Mouse (Mus musculus) cerebellum, adult 8-10 months (tissue): ENCODE measurements around the gene Ipo5.

ENCODE experiments used
- DNase-seq: peaks from one replicate; pipeline ENCODE4 v3.0.0; 2022

The Ipo5 gene

GRCm38 (mm10) chr14:120910733-120911324, at the start of gene Ipo5:
TSS of gene Ipo5 (plus strand) at chr14:120911224.
- DNase-seq: peak; percentile 96

DNA sequence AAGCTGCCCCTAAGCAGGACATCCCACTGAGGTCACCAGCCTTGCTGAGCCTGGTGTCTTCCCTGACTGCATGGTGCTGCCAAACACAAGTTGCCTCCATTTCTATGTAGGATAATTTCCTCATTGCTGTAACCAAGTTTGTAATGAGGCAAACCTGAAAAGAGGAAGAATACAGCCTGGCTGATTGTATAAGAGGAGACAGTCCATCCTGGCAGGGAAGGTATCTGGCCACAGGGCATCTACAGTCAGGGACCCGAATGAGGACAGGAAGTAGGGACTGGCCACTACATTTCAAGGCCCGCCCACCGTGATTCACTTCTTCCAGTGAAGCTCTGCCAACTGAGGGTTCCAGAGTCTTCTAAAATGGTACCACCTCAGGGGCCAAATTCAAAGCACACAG, 47.8 kb upstream of the Ipo5 start:
- no peak for DNase-seq

- DNase-seq: no peak
Observed at GRCm38 (mm10) chr14:120864896-120865295, 46.1 kb upstream of the Ipo5 start.

GRCm38 (mm10) chr14:120866573-120866972, 44.5 kb upstream of the Ipo5 start:
- DNase-seq: no peak

GRCm38 (mm10) chr14:120867121-120867520, 43.9 kb upstream of the Ipo5 start:
- no peak for DNase-seq

DNA sequence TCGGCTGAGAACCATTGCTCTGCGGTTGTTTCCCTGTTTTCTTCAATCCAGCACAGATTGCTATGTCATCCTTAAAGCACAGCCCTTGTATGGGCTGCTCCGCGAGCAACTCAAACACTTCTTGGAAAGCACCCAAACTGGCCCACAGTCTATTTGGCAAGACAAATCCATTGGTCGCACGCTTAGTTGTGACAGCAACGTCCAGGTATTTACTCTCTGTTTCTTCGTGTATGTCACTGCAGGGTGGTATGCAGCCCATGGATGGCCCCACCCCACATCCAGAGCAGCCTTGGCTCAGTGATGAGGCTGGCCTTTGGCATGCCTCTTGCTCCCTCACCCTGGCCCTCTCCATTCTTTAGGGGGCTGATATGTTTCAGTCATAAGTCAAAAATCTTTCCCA, 42.5 kb upstream of the Ipo5 start:
- DNase-seq: no peak

DNA sequence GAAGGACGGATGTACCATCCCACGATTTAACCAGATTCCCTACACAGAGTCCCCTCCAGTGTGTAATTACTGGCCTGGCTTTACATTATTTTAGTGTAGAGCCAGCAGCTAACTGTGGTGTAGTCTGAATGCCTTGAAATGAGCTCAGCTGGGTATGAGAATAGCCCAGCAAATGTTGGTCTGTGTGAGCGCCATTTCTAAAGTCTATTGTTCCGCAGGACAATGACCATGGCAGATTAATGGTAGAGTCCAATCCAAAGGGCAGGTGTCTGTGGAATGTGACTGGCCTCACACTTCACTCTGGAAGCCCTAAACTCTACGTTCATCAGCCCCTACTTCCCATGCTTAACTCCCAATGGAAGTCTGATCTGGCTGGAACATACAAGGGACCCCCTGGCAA, 40.3 kb upstream of the Ipo5 start:
- DNase-seq: no peak

GRCm38 (mm10) chr14:120874397-120874796, 36.6 kb upstream of the Ipo5 start:
- DNase-seq: no peak

GRCm38 (mm10) chr14:120875144-120875543, 35.9 kb upstream of the Ipo5 start:
- DNase-seq: peak; percentile 2

GRCm38 (mm10) chr14:120875811-120876388, 35.1 kb upstream of the Ipo5 start:
- DNase-seq: no peak

DNA sequence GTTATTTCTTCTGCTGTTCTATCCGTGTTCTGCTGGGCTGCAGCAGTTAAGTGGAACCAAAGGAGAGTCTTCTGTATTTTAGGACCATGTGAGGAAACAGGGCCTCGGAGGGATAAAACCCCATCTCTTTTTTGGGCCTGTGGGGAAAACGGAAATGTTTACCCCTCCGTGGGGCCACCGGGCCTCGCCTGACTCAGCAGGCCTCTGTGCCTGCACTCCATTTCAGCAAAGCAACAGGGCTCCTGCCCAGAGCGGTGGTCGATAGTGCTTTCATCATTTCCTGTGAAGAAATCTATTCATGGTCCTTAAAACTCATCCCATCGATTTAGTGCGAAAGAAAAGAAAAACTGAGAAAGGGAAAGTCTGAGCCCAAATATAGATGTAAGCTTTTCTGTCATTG, 33.9 kb upstream of the Ipo5 start:
- no peak for DNase-seq

DNA sequence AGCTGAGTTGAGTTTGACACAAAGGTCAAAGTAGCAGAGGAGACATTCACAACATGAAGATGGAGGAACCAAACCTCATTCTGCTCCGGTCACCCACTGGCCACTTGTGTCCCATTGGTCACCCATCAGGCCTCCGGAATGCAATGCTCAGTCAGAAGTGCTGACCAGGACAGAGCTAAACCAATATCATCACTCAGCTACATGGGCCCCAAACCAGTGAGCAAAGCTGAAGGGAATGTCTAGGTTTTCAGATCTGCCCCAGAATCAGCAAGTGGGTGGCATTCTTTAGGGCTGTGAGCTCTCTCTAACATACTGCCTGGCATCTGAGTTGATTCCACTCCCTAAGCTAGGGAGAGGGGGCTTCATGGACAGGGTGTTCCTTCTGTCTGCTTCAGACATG, 32.0 kb upstream of the Ipo5 start:
- no peak for DNase-seq

GRCm38 (mm10) chr14:120880601-120881000, 30.4 kb upstream of the Ipo5 start:
- DNase-seq: no peak

DNA sequence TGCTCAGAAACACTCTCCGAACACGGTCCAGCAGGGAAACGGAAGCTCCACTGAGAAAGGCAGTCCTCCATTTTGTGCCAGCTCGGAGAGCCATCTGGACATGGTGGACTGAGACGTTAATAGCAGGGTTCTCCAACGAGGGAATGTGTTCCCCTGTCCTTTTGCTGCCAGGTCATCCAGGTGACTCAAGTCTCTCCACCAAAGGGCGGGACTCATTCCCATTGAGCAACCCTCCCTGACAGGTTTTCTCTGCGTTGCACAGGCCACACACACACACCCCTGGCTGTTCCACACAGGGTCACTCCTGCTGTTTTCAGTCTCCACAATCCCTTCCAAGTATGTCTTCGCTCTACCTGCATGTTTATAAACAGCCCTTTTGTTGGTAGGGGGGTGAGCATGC, 30.0 kb upstream of the Ipo5 start:
- DNase-seq: no peak

- DNase-seq: no peak
Observed at GRCm38 (mm10) chr14:120888681-120889080, 22.3 kb upstream of the Ipo5 start.

- no peak for DNase-seq
Observed at GRCm38 (mm10) chr14:120892369-120892768, 18.7 kb upstream of the Ipo5 start.

- no peak for DNase-seq
Observed at GRCm38 (mm10) chr14:120896613-120897012, 14.4 kb upstream of the Ipo5 start.

DNA sequence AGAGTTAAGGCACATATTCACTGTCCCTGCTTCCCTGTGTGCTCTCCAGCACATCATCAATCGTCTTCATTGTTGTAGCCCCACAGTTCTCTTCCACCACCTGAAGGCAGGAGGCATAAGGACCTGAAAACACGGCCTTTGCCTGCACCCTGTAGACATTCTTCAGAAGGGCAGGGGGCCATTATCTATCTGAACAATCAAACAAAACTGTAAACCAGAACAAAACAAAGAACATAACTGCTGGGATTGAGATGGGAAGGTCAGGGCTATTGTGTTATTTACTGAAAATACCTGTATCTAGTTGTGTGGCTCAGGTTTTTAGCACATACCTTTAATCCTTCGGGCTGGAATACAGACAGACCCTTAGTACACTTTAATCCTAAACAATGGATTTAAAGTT, 12.1 kb upstream of the Ipo5 start:
- DNase-seq: no peak

DNA sequence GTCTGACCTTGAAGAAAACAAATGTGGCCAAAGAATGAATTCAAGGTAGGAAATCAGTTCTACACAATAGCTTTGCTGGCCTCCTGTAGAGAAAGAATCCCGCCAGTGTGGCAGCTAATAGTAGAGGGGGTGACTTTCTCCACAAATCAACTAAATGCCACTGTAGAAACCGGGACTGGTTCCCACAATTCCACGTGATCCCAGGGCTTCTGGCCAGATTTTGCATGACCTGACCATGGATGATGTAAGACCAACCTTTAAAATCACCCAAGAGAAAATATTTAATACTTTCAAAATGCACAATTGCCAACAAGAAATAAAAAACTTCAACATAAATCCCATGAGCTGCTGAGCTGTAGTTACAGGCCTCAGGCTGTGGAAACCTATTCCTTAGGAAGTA, 1.6 kb upstream of the Ipo5 start:
- peak; percentile 23 for DNase-seq

DNA sequence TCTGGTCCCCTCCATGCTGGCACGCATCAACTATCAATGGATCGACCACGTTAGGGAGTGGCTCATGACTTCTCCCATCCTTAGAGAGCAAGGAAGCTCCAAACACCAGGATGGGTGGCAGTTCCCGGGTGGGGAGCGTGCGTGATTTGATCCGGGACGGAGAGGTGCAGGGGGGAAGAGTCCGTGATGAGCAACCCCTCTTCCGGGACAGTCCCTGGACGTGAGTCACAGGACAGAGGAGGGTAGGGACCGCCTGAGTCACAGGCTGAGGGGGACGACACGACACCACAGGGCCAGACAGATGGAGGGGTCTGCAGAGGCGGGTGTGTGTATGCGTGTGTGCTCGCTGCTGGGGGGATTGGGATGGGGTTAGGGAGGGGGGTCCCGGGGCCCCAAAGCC, 704 bp upstream of the Ipo5 start:
- peak; percentile 58 for DNase-seq

GRCm38 (mm10) chr14:120911388-120911901, 421 bp downstream of the Ipo5 start:
- peak; percentile 38 for DNase-seq

- no peak for DNase-seq
Observed at GRCm38 (mm10) chr14:120912090-120912710, 1.2 kb downstream of the Ipo5 start.

GRCm38 (mm10) chr14:120912916-120913315, 1.9 kb downstream of the Ipo5 start:
- no peak for DNase-seq

DNA sequence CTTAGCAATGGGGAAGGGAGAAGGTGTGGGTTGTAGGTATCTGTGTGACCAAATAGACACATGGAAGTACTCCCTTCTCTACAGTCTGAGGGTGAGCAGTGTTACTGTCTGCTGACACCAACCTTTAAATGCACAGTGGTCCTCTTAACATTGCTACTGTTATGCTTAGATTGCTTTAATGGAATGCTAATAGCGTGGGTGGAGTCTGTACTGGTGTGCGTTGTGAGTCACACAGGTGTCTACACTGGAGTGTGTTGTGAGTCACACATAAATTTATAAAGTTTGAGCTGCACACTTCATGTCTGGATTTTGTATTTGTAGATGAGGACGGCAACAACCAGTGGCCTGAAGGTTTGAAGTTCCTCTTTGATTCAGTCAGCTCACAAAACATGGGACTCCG, 10.8 kb downstream of the Ipo5 start:
- no peak for DNase-seq

GRCm38 (mm10) chr14:120924044-120924443, 13.0 kb downstream of the Ipo5 start:
- DNase-seq: no peak
